Mouse (Mus musculus) hindbrain, embryonic 13.5 days (tissue): ENCODE measurements around the gene Ipo8. TPM values are rescaled to one million over a fixed set of nuclear protein-coding genes. Genes with fewer than 3 reads are reported as not detected.

ENCODE experiments used
- ATAC-seq: fragments of 200-750 bp; cut with Nextera tagmentation; 2 replicates; pipeline ENCODE4 v1.8.0; 2017; ENCODE audit warnings: moderate TSS enrichment; ENCODE audit not compliant: low FRiP score
- H3K27ac ChIP-seq: fragments of 300-500 bp; sonication (generic); 2 replicates; pipeline ENCODE4 v1.5.1; 2015; ENCODE audit warnings: inconsistent platforms, mild to moderate bottlenecking, moderate library complexity
- H3K27me3 ChIP-seq: fragments of 300-500 bp; sonication (generic); 2 replicates; pipeline ENCODE4 v1.6.1; 2015; ENCODE audit warnings: mild to moderate bottlenecking, inconsistent platforms
- H3K36me3 ChIP-seq: fragments of 300-500 bp; sonication (generic); 2 replicates; pipeline ENCODE4 v1.6.1; 2015; ENCODE audit warnings: mild to moderate bottlenecking, inconsistent platforms
- H3K4me1 ChIP-seq: fragments of 300-500 bp; sonication (generic); replicated peaks from 2 replicates; pipeline ENCODE4 v1.6.1; 2015; ENCODE audit warnings: inconsistent platforms
- H3K4me2 ChIP-seq: fragments of 300-500 bp; sonication (generic); 2 replicates; pipeline ENCODE4 v1.6.1; 2015; ENCODE audit warnings: inconsistent platforms, mild to moderate bottlenecking, moderate library complexity
- H3K4me3 ChIP-seq: fragments of 300-500 bp; sonication (generic); 2 replicates; pipeline ENCODE4 v1.5.1; 2015; ENCODE audit warnings: mild to moderate bottlenecking, inconsistent platforms
- H3K9ac ChIP-seq: fragments of 300-500 bp; sonication (generic); 2 replicates; pipeline ENCODE4 v1.6.1; 2015; ENCODE audit warnings: mild to moderate bottlenecking, inconsistent platforms
- H3K9me3 ChIP-seq: fragments of 300-500 bp; sonication (generic); 2 replicates; pipeline ENCODE4 v1.6.1; 2016; ENCODE audit warnings: inconsistent platforms
- WGBS: fragments of 180-500 bp; shearing (Covaris S2); methylation state at CpG from one replicate; pipeline ENCODE4 v1.1.7; 2015; 5-methylcytosine and 5-hydroxymethylcytosine counted together
- polyA plus RNA-seq: library from polyadenylated mRNA; unstranded; fragments of >200 nt; fragmentation: Nextera tagmentation; extraction: Ambion mirVana; gene quantifications from 2 replicates; pipeline ENCODE4 v1.2.1, GENCODE M21; 2015

The Ipo8 gene
- polyA plus RNA-seq, 1 experiment from 2014 or later, result 19.7 TPM

DNA sequence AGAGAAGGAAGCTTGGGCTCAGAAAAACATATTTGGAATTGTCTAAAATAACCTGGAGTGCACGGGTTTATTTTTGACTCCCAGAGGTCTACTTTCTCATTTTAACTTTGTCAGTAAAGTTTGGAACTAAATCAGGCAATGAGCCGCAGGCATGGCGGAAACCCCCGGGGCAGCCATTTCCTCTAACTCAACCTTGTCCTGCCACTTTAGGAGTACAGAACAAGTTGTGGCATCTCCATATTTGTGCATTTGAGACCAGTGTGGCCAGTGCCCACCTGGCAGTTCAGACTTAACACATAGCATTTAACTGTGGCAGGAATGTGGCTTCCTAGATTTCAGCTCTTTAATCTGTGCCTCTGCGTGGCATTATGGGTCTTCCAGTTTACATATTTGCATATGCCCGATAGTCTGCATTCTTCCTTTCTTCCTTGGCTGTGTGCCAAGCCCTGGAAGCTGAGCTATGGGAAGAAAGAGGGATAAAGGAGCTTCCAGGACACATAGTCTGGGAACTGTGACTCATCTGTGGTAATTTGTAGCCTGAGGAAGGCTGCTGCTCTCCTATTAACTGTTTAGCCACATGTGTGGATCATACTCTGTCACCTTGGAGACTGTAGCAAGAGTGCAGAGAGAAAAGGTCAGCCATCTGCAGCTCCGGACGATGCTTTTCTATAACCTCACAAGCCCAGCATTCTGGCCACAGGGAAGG is 90.6 kb downstream of the Ipo8 start:
- no peaks in the 10 kb centered on the region for H3K4me1 ChIP-seq
- no peak for ATAC-seq
- no peaks in the 10 kb centered on the region for H3K27me3 ChIP-seq
- H3K4me3 ChIP-seq, result no peak overlapping the region
- no peak overlapping the region for H3K9ac ChIP-seq
- no peaks in the 10 kb centered on the region for H3K9me3 ChIP-seq
- H3K27ac ChIP-seq, result no peak overlapping the region
- no peaks in the 10 kb centered on the region for H3K36me3 ChIP-seq
- no peak overlapping the region for H3K4me2 ChIP-seq
- 70% methylated on average over 8 of the region's 8 CpGs for WGBS

- no peaks in the 10 kb centered on the region for H3K9me3 ChIP-seq
- no peak overlapping the region for H3K4me2 ChIP-seq
- ATAC-seq, result no peak
- H3K36me3 ChIP-seq, result no peaks in the 10 kb centered on the region
- 81% methylated on average over 1 of the region's 1 CpGs for WGBS
- no peak overlapping the region for H3K4me3 ChIP-seq
- H3K4me1 ChIP-seq, result no peaks in the 10 kb centered on the region
- H3K9ac ChIP-seq, result no peak overlapping the region
- no peaks in the 10 kb centered on the region for H3K27me3 ChIP-seq
- no peak overlapping the region for H3K27ac ChIP-seq
These were observed 94.9 kb downstream of the Ipo8 start for GRCm38 (mm10) chr6:148736390-148736789.

DNA sequence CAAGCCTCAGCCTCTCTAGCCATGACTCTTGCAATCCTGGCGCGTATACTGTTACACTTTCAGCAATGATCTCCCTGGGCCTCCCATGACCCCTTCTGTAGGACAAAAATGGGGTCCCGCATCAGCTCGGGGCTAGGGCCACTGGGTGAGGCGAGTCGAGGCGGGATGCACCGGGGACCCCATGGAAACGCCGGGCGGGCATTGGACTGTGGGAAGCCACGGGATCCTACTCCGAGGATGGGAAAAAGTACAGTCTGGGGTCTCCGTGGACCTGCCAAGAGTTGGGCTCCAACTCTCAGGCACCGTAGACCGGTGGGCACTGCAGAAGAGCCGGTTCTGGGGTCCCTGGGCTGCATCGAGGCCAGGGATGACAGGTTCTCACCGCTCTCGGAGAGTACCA is 97.3 kb downstream of the Ipo8 start:
- H3K4me3 ChIP-seq, result no peak overlapping the region
- H3K9me3 ChIP-seq, result no peaks in the 10 kb centered on the region
- H3K4me1 ChIP-seq, result no peaks in the 10 kb centered on the region
- H3K9ac ChIP-seq, result no peak overlapping the region
- WGBS, result 95% methylated on average over 20 of the region's 20 CpGs
- ATAC-seq, result no peak
- H3K27me3 ChIP-seq, result no peaks in the 10 kb centered on the region
- H3K4me2 ChIP-seq, result no peak overlapping the region
- H3K27ac ChIP-seq, result no peak overlapping the region
- H3K36me3 ChIP-seq, result no peaks in the 10 kb centered on the region

- no peak overlapping the region for H3K9ac ChIP-seq
- WGBS, result 100% methylated on average over 1 of the region's 1 CpGs
- no peaks in the 10 kb centered on the region for H3K36me3 ChIP-seq
- H3K4me3 ChIP-seq, result no peak overlapping the region
- H3K27ac ChIP-seq, result no peak overlapping the region
- no peak for ATAC-seq
- no peaks in the 10 kb centered on the region for H3K27me3 ChIP-seq
- 0 out of 2 replicates have a peak, but pooled peaks cover 3% of the 10 kb centered on the region for H3K4me1 ChIP-seq
- no peaks in the 10 kb centered on the region for H3K9me3 ChIP-seq
- no peak overlapping the region for H3K4me2 ChIP-seq
These were observed 98.3 kb downstream of the Ipo8 start for GRCm38 (mm10) chr6:148732920-148733319.

- H3K4me1 ChIP-seq, result peaks cover 3% of the 10 kb centered on the region; the same call in 1 of the 2 replicates
- H3K4me3 ChIP-seq, result no peak overlapping the region
- no peaks in the 10 kb centered on the region for H3K27me3 ChIP-seq
- no peaks in the 10 kb centered on the region for H3K36me3 ChIP-seq
- ATAC-seq, result no peak
- 67% methylated on average over 3 of the region's 3 CpGs for WGBS
- H3K27ac ChIP-seq, result peak overlapping the region; percentile 8; the same call in 1 of the 2 replicates
- no peak overlapping the region for H3K9ac ChIP-seq
- H3K4me2 ChIP-seq, result no peak overlapping the region
- no peaks in the 10 kb centered on the region for H3K9me3 ChIP-seq
These were observed 102.7 kb downstream of the Ipo8 start for GRCm38 (mm10) chr6:148728571-148728970.

DNA sequence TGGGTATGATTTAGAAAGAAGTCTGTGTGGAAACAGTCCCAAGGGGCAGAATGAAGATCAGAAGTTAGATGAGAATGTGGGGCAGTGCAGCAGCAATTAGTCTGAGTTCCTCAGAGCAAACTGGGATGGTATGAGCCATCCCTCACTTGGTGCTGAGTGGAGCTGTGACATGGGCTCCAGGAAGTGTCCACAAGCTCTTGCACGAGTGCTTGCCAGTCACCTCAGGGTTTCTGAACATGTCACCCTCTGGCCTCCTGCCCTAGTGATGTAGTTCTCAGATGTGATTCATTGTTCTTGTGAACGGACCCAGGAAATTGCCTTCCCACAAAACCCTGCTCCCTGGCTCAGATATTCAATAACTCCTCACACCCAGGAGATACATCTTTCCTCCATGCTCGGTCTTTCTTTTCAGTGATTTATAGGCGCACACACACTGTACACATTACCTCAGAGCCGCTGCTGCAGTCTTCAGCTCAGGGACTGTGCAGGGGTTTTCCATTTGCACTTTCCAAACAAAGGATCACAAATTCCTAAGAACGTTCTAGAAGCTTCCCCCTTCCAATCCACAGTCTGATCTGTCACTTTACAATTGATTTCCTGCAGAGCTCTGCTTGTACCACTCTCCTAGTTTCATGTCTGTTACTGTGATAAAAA is 103.3 kb downstream of the Ipo8 start:
- WGBS, result 58% methylated on average over 6 of the region's 6 CpGs
- H3K9me3 ChIP-seq, result no peaks in the 10 kb centered on the region
- no peak for ATAC-seq
- peaks cover 3% of the 10 kb centered on the region; the same call in 1 of the 2 replicates for H3K4me1 ChIP-seq
- no peaks in the 10 kb centered on the region for H3K27me3 ChIP-seq
- H3K4me2 ChIP-seq, result no peak overlapping the region
- no peak overlapping the region for H3K9ac ChIP-seq
- H3K36me3 ChIP-seq, result no peaks in the 10 kb centered on the region
- H3K4me3 ChIP-seq, result no peak overlapping the region
- peak overlapping the region; percentile 8; the same call in 1 of the 2 replicates for H3K27ac ChIP-seq

- Histone ChIP-seq H3K36me3 (no peaks in the 10 kb centered on the region), H3K4me3 (no peak overlapping the region), H3K4me2 (no peak overlapping the region), H3K27me3 (no peaks in the 10 kb centered on the region), H3K4me1 (peaks cover 3% of the 10 kb centered on the region; the same call in 1 of the 2 replicates), H3K27ac (no peak overlapping the region), H3K9ac (no peak overlapping the region), H3K9me3 (no peaks in the 10 kb centered on the region)
- 51% methylated on average over 3 of the region's 3 CpGs for WGBS
- ATAC-seq, result no peak
These were observed 106.8 kb downstream of the Ipo8 start for GRCm38 (mm10) chr6:148724453-148724852.

Other genes with a start within 250 kb of the Ipo8 start
- gene Caprin2, start 64.8 kb upstream of the Ipo8 start, polyA plus RNA-seq, result 13.0 and 13.2 TPM in 2 replicates
- 103 and 104 TPM in 2 replicates for gene Sinhcaf, start 115.0 kb upstream of the Ipo8 start, polyA plus RNA-seq